Mouse (Mus musculus): ENCODE measurements around the gene Xpa. TPM values are rescaled to one million over a fixed set of nuclear protein-coding genes. Genes with fewer than 3 reads are reported as not detected.
"Not testable (repeated sequence)": the region's sequence is repeated elsewhere in the genome, so short reads cannot be mapped to it uniquely, and the experiment has no call there.

Gene Xpa
- polyA plus RNA-seq, 1 experiment = 49.3 TPM

- peaks cover 1% of the 10 kb centered on the region for H3K4me1 ChIP-seq (ENCODE audit: control insufficient read depth, insufficient read depth, low read length)
- peak overlapping the region; percentile 96 for H3K27ac ChIP-seq (ENCODE audit: control insufficient read depth, insufficient read depth, low read depth, low read length, poor library complexity)
- TF ChIP-seq POLR2A (IDR thresholded peaks at IDR 0.05; ENCODE audit: borderline replicate concordance, control insufficient read depth, low read depth, low read length) = no peak
- no peak for TF ChIP-seq CTCF (IDR thresholded peaks at IDR 0.05; ENCODE audit: control insufficient read depth, insufficient read depth, low read length)
- WGBS = 38% methylated on average over 6 of the region's 6 CpGs
- peak overlapping the region; percentile 99 for H3K4me3 ChIP-seq (replicated peaks; ENCODE audit: control insufficient read depth, low read depth, low read length)
These were observed 402 bp upstream of the Xpa start for GRCm38 (mm10) chr4:46196513-46196912.

- H3K4me3 ChIP-seq (replicated peaks; ENCODE audit: control insufficient read depth, low read depth, low read length); H3K4me1 ChIP-seq (ENCODE audit: control insufficient read depth, insufficient read depth, low read length); H3K27ac ChIP-seq (ENCODE audit: control insufficient read depth, insufficient read depth, low read depth, low read length, poor library complexity): not testable (repeated sequence)
These were observed 4.1 kb downstream of the Xpa start for GRCm38 (mm10) chr4:46192011-46192410.

DNA sequence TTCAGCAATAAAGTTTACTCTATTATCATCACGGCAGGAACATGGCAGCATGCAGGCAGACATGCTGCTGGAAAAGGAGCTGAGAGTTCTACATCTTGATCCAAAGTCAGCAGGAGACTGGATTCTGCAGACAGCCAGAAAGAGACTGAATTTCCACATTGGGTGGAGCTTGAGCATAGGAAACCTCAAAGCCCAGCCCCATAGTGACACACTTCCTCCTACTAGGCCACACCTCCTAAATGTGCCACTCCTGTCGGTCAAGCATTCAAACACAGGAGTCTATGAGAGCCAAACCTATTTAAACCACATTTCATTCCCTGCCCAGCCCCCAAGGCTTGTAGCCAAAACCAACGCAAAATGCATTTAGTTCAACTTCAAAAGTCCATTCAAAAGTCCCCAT lies 9.6 kb downstream of the Xpa start:
- no peak for TF ChIP-seq CTCF (IDR thresholded peaks at IDR 0.05; ENCODE audit: control insufficient read depth, insufficient read depth, low read length)
- TF ChIP-seq POLR2A (IDR thresholded peaks at IDR 0.05; ENCODE audit: borderline replicate concordance, control insufficient read depth, low read depth, low read length) = no peak
- WGBS = 67% methylated on average over 3 of the region's 3 CpGs

DNA sequence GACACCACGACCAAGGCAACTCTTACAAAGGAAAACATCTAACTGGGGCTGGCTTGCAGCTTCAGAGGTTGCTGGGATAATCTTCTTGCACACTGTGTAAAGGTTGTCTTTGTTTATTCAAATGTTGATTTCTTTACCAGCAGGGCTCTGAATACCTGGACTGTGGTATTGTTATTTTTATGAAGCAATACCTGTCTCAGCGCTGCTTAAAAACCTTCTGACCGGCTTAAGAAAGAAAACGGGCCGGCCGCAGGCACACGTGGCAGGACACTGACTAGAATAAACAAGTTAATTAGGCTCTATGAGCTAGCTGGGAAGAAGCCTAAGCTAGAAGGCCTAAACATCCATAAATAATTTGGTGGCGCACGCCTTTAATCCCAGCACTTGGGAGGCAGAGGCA lies 10.2 kb downstream of the Xpa start:
- TF ChIP-seq POLR2A (IDR thresholded peaks at IDR 0.05; ENCODE audit: borderline replicate concordance, control insufficient read depth, low read depth, low read length) (no peak), CTCF (IDR thresholded peaks at IDR 0.05; ENCODE audit: control insufficient read depth, insufficient read depth, low read length) (no peak)
- no peak overlapping the region for H3K4me3 ChIP-seq (replicated peaks; ENCODE audit: control insufficient read depth, low read depth, low read length)
- H3K4me1 ChIP-seq (ENCODE audit: control insufficient read depth, insufficient read depth, low read length) = no peaks in the 10 kb centered on the region
- H3K27ac ChIP-seq (ENCODE audit: control insufficient read depth, insufficient read depth, low read depth, low read length, poor library complexity) = no peak overlapping the region
- WGBS = 92% methylated on average over 9 of the region's 9 CpGs

More for the DNA sequence above, 9.6 kb downstream of the Xpa start:
- Histone ChIP-seq H3K27ac (ENCODE audit: control insufficient read depth, insufficient read depth, low read depth, low read length, poor library complexity) (no peak overlapping the region), H3K4me1 (ENCODE audit: control insufficient read depth, insufficient read depth, low read length) (no peaks in the 10 kb centered on the region), H3K4me3 (replicated peaks; ENCODE audit: control insufficient read depth, low read depth, low read length) (no peak overlapping the region)

DNA sequence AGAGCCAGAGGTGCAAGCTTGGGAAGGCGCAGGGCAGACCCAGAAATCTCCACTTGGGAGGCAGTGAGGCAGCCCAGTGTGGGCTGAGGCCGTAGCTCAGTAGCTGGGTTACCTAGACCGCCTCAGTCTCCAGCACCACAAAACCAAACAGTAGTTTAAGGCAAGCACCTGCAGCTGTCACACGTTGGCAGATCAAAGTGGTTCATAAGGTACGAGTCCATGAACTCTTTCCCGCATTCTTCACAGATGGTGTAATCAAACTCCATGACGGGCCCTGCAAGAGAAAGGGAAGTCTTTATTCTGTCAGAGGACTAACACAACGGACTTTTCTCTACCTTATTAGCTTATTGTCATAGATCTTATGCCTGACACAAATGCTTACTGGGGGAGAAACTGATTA lies 10.7 kb downstream of the Xpa start:
- 83% methylated on average over 8 of the region's 8 CpGs for WGBS
- no peak overlapping the region for H3K4me3 ChIP-seq (replicated peaks; ENCODE audit: control insufficient read depth, low read depth, low read length)
- no peaks in the 10 kb centered on the region for H3K4me1 ChIP-seq (ENCODE audit: control insufficient read depth, insufficient read depth, low read length)
- H3K27ac ChIP-seq (ENCODE audit: control insufficient read depth, insufficient read depth, low read depth, low read length, poor library complexity) = no peak overlapping the region
- TF ChIP-seq CTCF (IDR thresholded peaks at IDR 0.05; ENCODE audit: control insufficient read depth, insufficient read depth, low read length) (no peak), POLR2A (IDR thresholded peaks at IDR 0.05; ENCODE audit: borderline replicate concordance, control insufficient read depth, low read depth, low read length) (no peak)

- TF ChIP-seq CTCF (IDR thresholded peaks at IDR 0.05; ENCODE audit: control insufficient read depth, insufficient read depth, low read length) = no peak
- TF ChIP-seq POLR2A (IDR thresholded peaks at IDR 0.05; ENCODE audit: borderline replicate concordance, control insufficient read depth, low read depth, low read length) = no peak
- 89% methylated on average over 7 of the region's 7 CpGs for WGBS
- Histone ChIP-seq H3K4me1 (ENCODE audit: control insufficient read depth, insufficient read depth, low read length) (no peaks in the 10 kb centered on the region), H3K27ac (ENCODE audit: control insufficient read depth, insufficient read depth, low read depth, low read length, poor library complexity) (no peak overlapping the region), H3K4me3 (replicated peaks; ENCODE audit: control insufficient read depth, low read depth, low read length) (no peak overlapping the region)
These were observed 13.9 kb downstream of the Xpa start for GRCm38 (mm10) chr4:46182181-46182580.

GRCm38 (mm10) chr4:46181168-46181567 lies 14.9 kb downstream of the Xpa start:
- Histone ChIP-seq H3K4me3 (replicated peaks; ENCODE audit: control insufficient read depth, low read depth, low read length) (no peak overlapping the region), H3K27ac (ENCODE audit: control insufficient read depth, insufficient read depth, low read depth, low read length, poor library complexity) (no peak overlapping the region), H3K4me1 (ENCODE audit: control insufficient read depth, insufficient read depth, low read length) (no peaks in the 10 kb centered on the region)
- 81% methylated on average over 6 of the region's 6 CpGs for WGBS
- no peak for TF ChIP-seq CTCF (IDR thresholded peaks at IDR 0.05; ENCODE audit: control insufficient read depth, insufficient read depth, low read length)
- no peak for TF ChIP-seq POLR2A (IDR thresholded peaks at IDR 0.05; ENCODE audit: borderline replicate concordance, control insufficient read depth, low read depth, low read length)

DNA sequence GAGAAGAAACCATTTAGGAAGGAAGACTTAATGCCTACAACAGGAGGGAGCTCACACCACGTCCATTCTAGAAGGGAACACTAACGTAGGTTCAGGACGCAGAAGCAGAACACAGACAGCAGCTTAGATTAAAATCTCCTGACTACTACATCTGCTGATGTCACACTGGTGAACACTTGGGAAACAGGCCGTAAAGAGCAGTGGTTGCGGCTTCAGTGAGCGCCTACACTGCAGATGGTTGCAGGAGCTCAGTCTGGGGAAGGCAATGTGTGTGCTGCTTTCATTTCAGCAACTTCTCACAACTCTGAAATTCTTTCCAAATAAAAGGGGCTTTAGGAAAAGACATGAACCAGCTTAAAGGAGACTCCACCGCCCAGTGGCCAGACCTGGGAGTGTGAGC lies 18.6 kb downstream of the Xpa start:
- WGBS = 88% methylated on average over 7 of the region's 7 CpGs
- H3K4me3 ChIP-seq (replicated peaks; ENCODE audit: control insufficient read depth, low read depth, low read length) = no peak overlapping the region

GRCm38 (mm10) chr4:46177018-46177417 lies 19.1 kb downstream of the Xpa start:
- Histone ChIP-seq H3K27ac (ENCODE audit: control insufficient read depth, insufficient read depth, low read depth, low read length, poor library complexity) (no peak overlapping the region), H3K4me1 (ENCODE audit: control insufficient read depth, insufficient read depth, low read length) (no peaks in the 10 kb centered on the region), H3K4me3 (replicated peaks; ENCODE audit: control insufficient read depth, low read depth, low read length) (no peak overlapping the region)
- TF ChIP-seq POLR2A (IDR thresholded peaks at IDR 0.05; ENCODE audit: borderline replicate concordance, control insufficient read depth, low read depth, low read length) (no peak), CTCF (IDR thresholded peaks at IDR 0.05; ENCODE audit: control insufficient read depth, insufficient read depth, low read length) (no peak)
- WGBS = 89% methylated on average over 5 of the region's 5 CpGs

More for the DNA sequence above, 18.6 kb downstream of the Xpa start:
- Histone ChIP-seq H3K4me1 (ENCODE audit: control insufficient read depth, insufficient read depth, low read length) (no peaks in the 10 kb centered on the region), H3K27ac (ENCODE audit: control insufficient read depth, insufficient read depth, low read depth, low read length, poor library complexity) (no peak overlapping the region)
- no peak for TF ChIP-seq POLR2A (IDR thresholded peaks at IDR 0.05; ENCODE audit: borderline replicate concordance, control insufficient read depth, low read depth, low read length)
- TF ChIP-seq CTCF (IDR thresholded peaks at IDR 0.05; ENCODE audit: control insufficient read depth, insufficient read depth, low read length) = no peak

Data from bone marrow, adult 2 months (tissue).